Mouse (Mus musculus): ENCODE data around the gene Ybx2.

Gene Ybx2

DNA sequence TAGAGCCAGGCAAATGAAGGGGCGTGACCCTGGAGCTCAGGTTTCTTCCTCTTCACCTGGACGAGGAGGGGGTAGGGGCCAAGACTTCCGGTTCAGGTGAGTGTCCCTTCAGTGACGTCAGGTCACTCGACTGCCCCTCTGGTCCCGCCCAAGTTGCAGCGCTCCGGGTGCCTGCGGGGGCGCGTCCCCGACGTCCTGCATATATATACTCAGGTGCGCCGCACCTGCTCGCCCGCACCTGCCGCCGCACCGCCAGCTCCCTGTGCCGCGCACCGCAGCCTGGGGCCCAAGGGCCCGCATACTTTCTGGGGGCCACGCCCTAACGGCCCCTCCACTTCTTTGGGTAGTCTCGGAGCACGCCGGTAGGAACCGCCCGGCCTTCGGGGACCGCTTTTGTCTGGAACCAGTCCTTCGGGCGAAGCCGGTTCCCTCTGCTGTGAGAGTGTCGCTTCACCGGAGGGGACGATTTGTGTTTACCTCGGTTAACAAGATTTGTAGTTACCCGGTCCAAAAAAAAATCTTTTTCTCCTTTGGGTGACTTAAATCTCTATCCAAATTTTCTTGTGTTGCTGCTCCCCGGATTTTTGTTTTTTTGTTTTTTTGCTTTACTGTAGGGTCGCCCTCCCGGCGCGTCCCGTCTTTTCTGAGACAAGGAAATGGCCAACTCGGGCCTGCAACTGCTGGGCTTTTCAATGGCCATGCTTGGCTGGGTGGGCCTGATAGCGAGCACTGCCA, 29.8 kb downstream of the Ybx2 start:
- no peak for DNase-seq

- no peak for DNase-seq
Observed at GRCm38 (mm10) chr11:69966006-69966859, 30.6 kb downstream of the Ybx2 start.

DNA sequence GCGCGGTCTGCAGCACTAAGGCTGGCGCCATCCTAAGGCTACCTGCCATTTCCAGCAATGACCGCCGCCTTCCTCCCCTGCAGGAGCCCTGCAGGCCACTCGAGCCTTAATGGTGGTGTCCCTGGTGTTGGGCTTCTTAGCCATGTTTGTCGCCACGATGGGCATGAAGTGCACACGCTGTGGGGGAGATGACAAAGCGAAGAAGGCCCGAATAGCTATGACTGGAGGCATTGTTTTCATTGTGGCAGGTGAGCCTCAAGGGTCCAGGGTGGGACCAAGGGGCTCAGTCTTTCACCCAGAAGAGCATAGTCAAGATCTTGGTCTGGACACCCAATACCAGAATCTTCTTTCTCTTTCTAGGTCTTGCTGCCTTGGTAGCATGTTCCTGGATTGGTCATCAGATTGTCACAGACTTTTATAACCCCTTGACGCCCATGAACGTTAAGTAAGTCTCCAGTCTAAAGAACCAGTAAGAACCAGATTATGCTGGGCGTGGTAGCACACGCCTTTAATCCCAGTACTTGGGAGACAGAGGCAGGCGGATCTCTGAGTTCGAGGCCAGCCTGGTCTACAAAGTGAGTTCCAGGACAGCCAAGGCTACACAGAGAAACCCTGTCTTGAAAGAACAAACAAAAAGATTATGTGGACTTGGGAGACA, 31.4 kb downstream of the Ybx2 start:
- no peak for DNase-seq

GRCm38 (mm10) chr11:69968793-69969192, 33.2 kb downstream of the Ybx2 start:
- no peak for DNase-seq

- DNase-seq = no peak
Observed at GRCm38 (mm10) chr11:69970222-69970621, 34.6 kb downstream of the Ybx2 start.

DNA sequence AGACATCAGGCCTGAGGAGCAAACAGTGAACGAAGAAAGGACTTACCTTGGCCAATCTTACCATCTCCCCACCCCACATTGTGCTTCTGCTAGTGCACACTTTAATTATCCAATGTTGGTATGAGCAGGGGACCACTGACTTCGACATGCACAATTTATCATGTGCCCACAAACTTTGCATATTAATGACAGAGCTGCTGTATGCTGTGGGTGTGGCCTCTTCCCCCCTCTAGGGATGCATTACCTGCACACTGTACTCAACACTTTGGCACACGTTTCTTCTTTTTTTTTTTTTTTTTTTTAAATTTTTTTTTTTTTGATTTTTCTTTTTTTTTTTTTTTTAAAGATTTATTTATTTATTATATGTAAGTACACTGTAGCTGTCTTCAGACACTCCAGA, 35.2 kb downstream of the Ybx2 start:
- DNase-seq = no peak

- DNase-seq = no peak
Observed at GRCm38 (mm10) chr11:69974907-69975306, 39.3 kb downstream of the Ybx2 start.

GRCm38 (mm10) chr11:69976271-69976670, 40.7 kb downstream of the Ybx2 start:
- no peak for DNase-seq

GRCm38 (mm10) chr11:69979827-69980195, 44.2 kb downstream of the Ybx2 start:
- DNase-seq = no peak

DNA sequence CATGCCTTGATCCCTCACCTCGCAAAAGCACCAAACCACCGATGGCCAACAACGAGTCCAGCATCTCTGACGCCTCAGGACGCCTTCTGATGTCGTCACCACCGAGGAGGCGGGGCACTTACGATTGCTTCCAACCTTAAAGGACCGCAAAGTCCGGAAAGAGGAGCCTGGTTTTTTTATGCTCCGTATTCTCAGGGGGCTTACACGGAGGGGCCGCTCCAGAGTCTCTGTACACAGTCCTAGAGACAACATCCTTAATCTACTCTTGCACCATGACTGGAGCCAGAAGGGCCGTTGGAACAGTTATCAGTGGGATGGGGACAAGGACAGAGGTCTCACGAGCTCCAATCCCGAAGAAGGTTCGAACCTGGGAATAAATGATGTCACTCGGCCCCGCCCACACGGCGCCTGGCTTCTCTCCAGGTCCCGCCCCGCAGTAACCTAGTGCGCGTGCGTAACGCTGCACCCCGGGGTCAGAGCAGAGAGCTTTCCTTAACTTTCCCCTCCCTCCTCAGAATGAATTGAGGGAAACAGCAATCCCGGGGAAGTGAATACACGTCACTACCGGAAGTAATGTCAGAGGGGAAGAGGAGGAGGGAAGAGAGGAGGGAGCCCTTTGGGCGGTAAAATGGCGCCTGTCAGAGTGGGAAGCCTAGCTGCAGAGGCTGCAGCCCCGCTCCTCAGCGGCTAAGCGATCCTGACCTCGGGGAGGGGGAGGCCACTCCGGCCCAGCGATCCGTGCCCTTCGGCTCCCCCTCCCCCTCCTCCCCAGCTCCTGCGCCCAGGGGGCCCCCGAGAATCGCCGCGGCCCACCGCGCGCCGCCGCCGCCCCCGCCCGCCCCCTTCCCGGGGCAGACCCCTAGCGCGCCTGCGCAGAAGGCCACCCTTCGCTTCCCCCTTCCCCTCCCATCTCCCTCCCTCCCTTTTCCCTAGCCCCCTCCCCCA, 44.9 kb downstream of the Ybx2 start:
- DNase-seq = peak; percentile 99

DNA sequence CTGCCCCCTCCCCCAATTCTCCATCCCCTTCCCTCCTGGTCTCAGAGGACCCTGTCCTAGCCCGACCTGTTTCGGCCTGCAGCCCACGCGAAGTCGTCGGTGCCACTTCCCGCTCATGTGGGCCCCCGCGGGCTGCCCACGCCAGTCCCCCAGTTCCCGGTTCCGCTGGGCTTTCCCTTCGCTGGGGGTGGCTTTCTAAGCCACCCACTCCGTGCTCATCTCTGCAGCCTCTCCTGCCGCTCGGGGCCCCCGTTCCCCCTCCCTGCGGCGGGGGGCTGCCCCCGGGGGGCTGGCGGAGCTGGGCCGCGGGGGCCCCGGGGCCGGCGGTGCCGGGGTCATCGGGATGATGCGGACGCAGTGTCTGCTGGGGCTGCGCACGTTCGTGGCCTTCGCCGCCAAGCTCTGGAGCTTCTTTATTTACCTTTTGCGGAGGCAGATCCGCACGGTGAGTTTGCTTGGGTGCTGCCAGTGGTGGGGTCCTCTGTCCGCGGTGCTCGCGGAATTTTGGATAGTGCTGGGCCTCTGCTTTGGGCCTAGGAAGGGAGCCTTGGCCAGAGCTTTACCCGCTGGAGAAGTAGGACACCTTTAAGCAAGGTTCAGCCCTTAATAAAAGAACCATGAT, 45.7 kb downstream of the Ybx2 start, which contains the start of gene Ctdnep1:
Ctdnep1 (plus strand) TSS at position 16 of the 622 bp plus-strand sequence.
- DNase-seq = peak; percentile 76

DNA sequence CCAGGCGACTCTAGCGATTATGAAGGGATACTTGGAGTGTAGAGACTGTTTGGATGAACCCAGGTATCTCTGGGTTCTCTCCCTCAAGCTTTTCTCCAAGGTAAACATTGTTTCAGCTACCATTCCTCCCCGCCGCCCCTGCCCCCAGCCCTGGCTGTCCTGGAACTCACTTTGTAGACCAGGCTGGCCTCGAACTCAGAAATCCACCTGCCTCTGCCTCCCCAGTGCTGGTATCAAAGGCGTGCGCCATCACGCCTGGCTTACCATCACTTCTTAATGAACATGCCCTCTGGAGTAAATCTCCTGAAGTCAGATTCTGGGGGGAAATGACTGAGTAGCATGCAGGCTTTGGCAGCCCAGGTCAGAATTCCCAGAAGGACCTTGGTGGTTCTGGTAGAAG, 46.6 kb downstream of the Ybx2 start, which contains the start of gene Elp5:
Elp5 (minus strand) TSS at position 293 of the 400 bp plus-strand sequence.
- peak; percentile 43 for DNase-seq

DNA sequence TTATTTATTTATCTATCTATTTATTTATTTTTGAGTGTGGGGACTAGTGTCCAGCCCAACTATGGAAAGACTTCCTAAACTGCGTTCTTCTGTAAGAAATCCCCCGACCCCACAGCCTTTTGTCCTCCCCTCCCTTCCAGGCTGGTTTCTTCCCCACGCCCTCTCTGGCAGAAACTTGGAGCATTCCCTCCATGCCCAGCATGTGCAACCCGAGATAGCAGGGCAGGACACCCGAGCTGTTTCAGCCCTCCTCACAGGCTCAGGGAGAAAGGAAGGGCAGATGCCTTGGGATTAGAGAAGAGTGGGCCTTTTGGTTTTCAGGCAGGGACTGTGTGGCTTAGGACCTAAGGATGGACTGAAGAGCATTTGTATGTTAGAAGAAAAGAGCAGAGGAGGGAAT, 47.3 kb downstream of the Ybx2 start:
- DNase-seq = peak; percentile 43

DNA sequence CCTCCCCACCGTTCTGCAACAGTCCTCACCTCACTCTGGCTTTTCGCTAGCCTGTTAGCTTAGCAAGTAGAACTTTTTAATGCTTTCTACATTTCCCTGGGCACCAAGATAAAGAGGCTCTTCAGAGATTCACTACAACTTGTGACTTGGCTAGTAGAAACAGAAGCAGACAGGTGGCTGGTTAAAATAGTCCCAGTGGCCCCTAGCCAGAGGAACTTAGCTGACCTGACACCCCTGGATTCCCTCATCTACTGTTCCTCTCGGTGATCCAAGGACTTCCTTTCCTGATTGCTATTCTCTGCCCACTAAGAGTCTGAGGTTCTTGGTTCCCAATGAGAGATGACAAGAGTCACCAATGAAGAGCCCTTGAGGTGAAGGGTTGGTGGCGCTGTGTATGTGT, 47.8 kb downstream of the Ybx2 start:
- no peak for DNase-seq

DNA sequence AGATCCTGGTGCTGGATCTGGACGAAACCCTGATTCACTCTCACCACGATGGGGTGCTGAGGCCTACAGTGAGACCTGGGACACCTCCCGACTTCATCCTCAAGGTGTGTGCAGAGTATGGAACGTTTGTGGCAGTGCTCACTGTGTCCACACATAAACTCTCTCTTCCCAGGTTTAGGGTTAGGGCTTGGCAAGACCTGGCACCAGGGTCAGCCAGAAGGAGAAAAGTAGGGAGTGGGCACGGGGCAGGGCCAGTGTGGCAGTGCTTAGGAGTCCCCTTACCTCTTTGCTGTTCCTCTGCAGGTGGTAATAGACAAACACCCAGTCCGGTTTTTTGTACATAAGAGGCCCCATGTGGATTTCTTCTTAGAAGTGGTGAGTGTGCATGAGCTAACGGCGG, 48.8 kb downstream of the Ybx2 start:
- no peak for DNase-seq

- peak; percentile 65 for DNase-seq
Observed at GRCm38 (mm10) chr11:69989949-69990348, 54.4 kb downstream of the Ybx2 start.
